Mouse (Mus musculus): ENCODE results near the gene Sdsl. TPM values are rescaled to one million over a fixed set of nuclear protein-coding genes. Genes with fewer than 3 reads are reported as not detected.
A peak's percentile ranks its signal among the peaks of the same experiment; 100 is the strongest.

Gene Sdsl
- polyA plus RNA-seq, 1 experiment from 2014 or later = 6.7 TPM

DNA sequence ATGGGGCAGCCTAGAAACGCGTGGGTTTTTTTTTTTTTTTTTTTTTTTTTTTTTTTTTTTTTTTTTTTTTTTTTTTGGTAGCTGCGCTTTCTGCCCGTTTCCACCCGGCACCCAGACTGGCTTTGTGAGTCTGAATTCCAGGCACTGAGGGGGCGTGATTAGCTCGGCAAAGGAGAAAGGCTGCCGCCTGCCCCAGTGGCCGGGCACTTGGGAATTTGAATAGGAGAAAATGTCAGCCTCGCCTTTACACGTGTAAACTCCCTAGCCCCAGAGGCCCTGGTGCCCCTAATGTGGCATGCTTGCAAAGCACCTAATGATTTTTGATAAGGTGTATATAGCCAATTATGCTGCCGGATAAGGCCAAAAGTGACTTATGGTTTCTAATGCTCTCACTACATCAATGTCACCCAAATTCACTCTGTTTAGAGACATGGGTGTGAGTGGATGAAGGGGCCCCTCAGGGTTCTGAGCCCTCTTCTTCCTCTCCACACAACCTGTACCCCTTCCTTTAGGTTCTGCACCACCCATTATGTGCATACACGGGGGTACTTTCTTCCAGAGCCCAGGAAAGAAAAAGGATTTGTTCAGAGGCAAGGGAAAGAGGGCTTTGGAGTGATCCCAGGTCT, 39.4 kb downstream of the Sdsl start:
- peak overlapping the region; percentile 74 for H3K4me2 ChIP-seq
- peak overlapping the region; percentile 97 for H3K27ac ChIP-seq
- peaks cover 23% of the 10 kb centered on the region for H3K4me1 ChIP-seq (replicated peaks)
- peaks cover 9% of the 10 kb centered on the region; the same call in 1 of the 2 replicates for H3K36me3 ChIP-seq
- no peak for ATAC-seq (ENCODE audit: low FRiP score)
- H3K27me3 ChIP-seq = peaks cover 92% of the 10 kb centered on the region
- no peaks in the 10 kb centered on the region for H3K9me3 ChIP-seq
- H3K9ac ChIP-seq = peak overlapping the region; percentile 96
- H3K4me3 ChIP-seq = peak overlapping the region; percentile 67
- 1% methylated on average over 11 of the region's 13 CpGs for WGBS

DNA sequence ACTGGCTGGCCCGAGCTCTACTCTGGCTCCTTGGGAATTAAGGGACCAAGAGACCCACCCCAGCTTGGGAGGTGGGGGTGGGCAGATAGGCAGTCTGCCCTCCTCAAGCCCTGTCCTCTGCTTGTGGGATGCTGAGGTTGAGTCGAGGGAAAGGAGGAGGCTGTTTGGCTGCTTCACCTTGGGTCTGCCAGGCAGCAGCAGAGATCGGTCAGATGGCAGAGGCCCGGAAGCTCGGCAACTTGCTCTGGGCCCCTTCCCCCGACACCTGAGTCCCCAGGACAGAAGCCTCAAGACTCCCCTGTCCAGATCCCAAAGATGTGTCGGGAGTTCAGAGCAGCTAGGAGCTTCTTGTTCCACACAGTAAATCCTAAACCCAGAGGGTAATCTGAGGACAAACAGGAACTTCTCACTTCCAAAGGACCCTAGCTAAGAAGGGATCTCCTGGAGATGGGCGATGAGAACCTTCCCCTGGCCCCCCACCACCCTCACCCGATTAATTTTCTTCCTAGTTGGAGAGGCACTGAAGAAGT, 40.1 kb downstream of the Sdsl start:
- H3K9ac ChIP-seq = peak overlapping the region; percentile 96
- H3K36me3 ChIP-seq = peaks cover 9% of the 10 kb centered on the region; the same call in 1 of the 2 replicates
- 1% methylated on average over 9 of the region's 9 CpGs for WGBS

DNA sequence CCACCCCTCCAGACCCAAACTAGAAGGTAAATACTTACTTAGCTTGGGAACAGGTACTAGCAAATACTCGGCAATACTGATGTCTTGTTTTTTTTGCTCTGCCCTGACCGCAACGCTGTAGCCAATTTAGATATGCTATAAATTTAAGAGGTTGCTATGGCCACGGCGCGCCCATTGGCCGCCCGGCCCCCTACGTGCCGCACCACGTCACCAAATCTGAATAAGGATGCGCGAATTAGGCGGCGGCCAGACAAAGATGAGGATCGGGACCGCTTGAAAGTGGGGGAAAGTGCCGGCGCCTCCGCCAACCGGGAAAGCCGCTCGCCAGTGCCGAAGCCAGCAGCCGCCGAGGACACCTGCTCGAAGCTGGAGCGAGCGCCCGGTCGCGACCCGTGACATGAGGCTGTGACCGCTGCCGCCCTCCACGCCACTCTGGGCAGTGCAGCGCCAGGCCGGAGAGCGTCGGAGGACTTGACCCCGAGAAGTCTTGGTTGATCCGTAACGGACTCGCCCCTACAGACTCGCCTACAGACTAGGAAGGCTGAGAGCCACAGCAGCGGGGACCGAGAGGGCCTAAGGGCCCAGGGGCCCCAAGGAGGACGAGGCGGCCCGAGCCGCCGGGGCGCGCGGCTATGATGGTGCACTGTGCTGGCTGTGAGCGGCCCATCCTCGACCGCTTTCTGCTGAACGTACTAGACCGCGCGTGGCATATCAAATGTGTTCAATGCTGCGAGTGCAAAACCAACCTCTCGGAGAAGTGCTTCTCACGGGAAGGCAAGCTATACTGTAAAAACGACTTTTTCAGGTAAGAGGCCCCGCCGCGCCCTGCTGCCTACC, 40.7 kb downstream of the Sdsl start, which contains the start of gene Lhx5:
Gene Lhx5 (plus strand): TSS at position 51 of the 837 bp plus-strand sequence.
- peak; percentile 80 for ATAC-seq (ENCODE audit: low FRiP score)
- Histone ChIP-seq H3K4me2 (peak within 1 kb of the TSS; percentile 74), H3K27me3 (peaks cover 94% of the 10 kb centered on the region), H3K4me1 (replicated peaks) (peaks cover 24% of the 10 kb centered on the region), H3K9ac (peak within 1 kb of the TSS; percentile 96), H3K4me3 (peak within 1 kb of the TSS; percentile 67), H3K36me3 (peaks cover 8% of the 10 kb centered on the region; the same call in 1 of the 2 replicates), H3K27ac (peak within 1 kb of the TSS; percentile 97), H3K9me3 (no peaks in the 10 kb centered on the region)
- WGBS = under 1% methylated on average over 69 of the region's 69 CpGs

More for the DNA sequence above, 40.1 kb downstream of the Sdsl start:
- H3K27me3 ChIP-seq = peaks cover 91% of the 10 kb centered on the region
- peak overlapping the region; percentile 97 for H3K27ac ChIP-seq
- peak overlapping the region; percentile 67 for H3K4me3 ChIP-seq
- H3K4me1 ChIP-seq (replicated peaks) = peaks cover 19% of the 10 kb centered on the region
- no peaks in the 10 kb centered on the region for H3K9me3 ChIP-seq
- peak overlapping the region; percentile 74 for H3K4me2 ChIP-seq
- no peak for ATAC-seq (ENCODE audit: low FRiP score)

DNA sequence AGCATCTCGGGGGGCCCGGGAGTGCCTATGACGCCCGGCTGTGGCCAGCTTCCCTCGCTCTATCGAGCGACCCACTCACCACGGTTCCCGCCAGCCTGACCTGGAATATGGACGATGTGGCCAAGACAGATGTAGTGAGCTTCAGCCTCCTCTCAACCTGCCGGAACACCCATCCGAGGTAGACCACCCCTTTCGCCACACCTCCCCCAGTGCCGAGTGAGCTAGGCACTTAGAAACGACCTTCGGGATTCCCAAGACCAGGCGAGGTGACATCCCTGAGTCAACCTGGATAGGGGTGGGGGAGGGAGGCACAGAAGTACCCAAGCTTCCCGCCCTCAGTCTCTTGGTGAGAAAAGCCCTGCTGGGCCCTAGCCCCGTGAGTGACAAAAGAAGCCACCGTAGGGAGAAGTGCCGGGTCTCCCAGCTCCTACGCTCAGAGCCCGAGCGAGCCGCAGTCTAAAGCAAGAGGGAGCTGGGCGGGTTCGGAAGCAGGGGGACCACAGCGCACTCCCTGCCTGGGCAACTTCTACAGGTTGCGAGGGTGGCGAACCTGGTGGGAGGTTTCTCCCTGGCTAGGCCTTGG, 41.5 kb downstream of the Sdsl start:
- H3K27me3 ChIP-seq = peaks cover 94% of the 10 kb centered on the region
- peak overlapping the region; percentile 96 for H3K9ac ChIP-seq
- H3K4me3 ChIP-seq = peak overlapping the region; percentile 67
- peak overlapping the region; percentile 97 for H3K27ac ChIP-seq
- 1% methylated on average over 30 of the region's 30 CpGs for WGBS
- peaks cover 26% of the 10 kb centered on the region for H3K4me1 ChIP-seq (replicated peaks)
- peaks cover 4% of the 10 kb centered on the region; the same call in 1 of the 2 replicates for H3K36me3 ChIP-seq
- H3K4me2 ChIP-seq = peak overlapping the region; percentile 74
- no peak for ATAC-seq (ENCODE audit: low FRiP score)
- no peaks in the 10 kb centered on the region for H3K9me3 ChIP-seq

DNA sequence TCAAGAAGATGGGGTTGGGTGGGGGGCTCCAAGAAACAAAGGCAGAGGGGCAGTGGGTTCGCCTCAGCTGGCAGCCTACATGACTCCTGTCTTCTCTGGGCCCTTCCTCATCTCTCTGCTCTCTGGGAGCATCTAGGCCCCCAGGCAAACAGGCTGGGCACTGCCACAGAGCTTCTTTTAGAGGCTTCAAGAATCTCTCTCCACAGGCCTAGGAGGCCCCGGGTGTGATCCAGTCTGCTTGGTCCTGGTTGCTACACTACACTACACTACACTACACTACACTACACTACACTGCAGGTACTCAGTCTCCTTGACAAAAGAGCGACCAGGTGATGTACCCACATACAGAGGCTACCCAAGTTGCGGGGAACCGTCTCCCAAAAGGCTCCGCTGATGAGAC, 42.9 kb downstream of the Sdsl start:
- H3K27ac ChIP-seq = peak overlapping the region; percentile 98
- H3K36me3 ChIP-seq = no peaks in the 10 kb centered on the region
- no peak for ATAC-seq (ENCODE audit: low FRiP score)
- WGBS = 6% methylated on average over 6 of the region's 6 CpGs
- H3K9ac ChIP-seq = peak overlapping the region; percentile 96
- H3K27me3 ChIP-seq = peaks cover 90% of the 10 kb centered on the region
- H3K4me3 ChIP-seq = peak overlapping the region; percentile 67
- H3K4me2 ChIP-seq = peak overlapping the region; percentile 74
- peaks cover 21% of the 10 kb centered on the region for H3K4me1 ChIP-seq (replicated peaks)
- no peaks in the 10 kb centered on the region for H3K9me3 ChIP-seq

DNA sequence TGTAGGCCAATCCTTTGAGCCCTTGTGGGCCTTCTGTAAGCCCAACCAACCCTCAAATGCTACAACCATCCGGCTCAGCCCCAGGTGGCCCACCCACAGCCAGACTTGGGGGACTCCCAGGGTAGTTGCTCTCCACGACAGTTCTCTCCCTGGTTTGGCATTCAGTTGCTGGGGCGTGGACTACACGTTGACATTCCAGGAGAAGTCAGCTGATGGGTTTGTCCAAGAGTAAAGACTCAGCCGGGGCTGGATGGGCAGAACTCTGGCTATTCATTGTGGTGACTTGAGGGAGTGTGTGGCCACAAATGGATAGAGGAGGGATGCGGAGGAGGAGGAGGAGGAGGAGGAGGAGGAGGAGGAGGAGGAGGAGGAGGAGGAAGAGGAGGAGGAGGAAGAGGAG, 43.6 kb downstream of the Sdsl start:
- ATAC-seq (ENCODE audit: low FRiP score) = no peak
- Histone ChIP-seq H3K36me3 (no peaks in the 10 kb centered on the region), H3K4me1 (replicated peaks) (peaks cover 21% of the 10 kb centered on the region), H3K4me2 (peak overlapping the region; percentile 74), H3K9ac (peak overlapping the region; percentile 96), H3K27me3 (peaks cover 90% of the 10 kb centered on the region), H3K27ac (peak overlapping the region; percentile 98), H3K9me3 (no peaks in the 10 kb centered on the region), H3K4me3 (peak overlapping the region; percentile 67)
- 2% methylated on average over 5 of the region's 6 CpGs for WGBS

DNA sequence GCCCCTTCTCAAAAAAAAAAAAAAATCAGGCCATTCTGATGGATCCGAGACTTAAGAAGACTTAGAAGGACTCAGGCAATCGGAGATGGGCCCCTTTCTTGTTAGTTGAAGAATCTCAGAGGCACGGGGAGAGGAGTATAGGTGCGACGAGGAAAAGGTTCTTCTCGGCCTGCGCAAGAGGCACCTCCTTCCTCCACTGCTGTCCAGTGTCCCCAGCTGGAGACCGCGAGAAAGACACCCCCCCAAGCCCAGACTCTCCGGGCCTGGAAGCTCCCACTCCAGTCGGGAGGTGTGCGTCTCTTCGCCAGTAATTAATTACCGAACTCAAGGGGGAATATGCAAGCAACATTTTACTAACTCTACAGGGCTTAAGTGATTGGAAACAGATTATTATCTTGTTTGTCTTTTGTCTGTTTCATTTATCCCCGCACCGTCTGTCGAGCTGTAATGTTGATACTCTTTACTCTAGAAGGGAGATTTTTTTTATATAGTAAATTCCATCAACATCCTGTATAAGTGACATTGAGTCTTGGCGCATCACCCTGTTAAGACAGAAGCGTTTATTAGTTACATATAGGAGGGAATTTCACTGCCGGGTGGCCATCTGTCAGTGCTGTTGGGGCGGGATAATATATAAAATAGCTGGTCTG, 44.3 kb downstream of the Sdsl start:
- 2% methylated on average over 21 of the region's 21 CpGs for WGBS
- Histone ChIP-seq H3K4me2 (peak overlapping the region; percentile 74), H3K4me1 (replicated peaks) (peaks cover 21% of the 10 kb centered on the region), H3K36me3 (no peaks in the 10 kb centered on the region), H3K9ac (peak overlapping the region; percentile 96), H3K9me3 (no peaks in the 10 kb centered on the region), H3K4me3 (peak overlapping the region; percentile 67), H3K27me3 (peaks cover 88% of the 10 kb centered on the region), H3K27ac (peak overlapping the region; percentile 98)
- ATAC-seq (ENCODE audit: low FRiP score) = no peak

DNA sequence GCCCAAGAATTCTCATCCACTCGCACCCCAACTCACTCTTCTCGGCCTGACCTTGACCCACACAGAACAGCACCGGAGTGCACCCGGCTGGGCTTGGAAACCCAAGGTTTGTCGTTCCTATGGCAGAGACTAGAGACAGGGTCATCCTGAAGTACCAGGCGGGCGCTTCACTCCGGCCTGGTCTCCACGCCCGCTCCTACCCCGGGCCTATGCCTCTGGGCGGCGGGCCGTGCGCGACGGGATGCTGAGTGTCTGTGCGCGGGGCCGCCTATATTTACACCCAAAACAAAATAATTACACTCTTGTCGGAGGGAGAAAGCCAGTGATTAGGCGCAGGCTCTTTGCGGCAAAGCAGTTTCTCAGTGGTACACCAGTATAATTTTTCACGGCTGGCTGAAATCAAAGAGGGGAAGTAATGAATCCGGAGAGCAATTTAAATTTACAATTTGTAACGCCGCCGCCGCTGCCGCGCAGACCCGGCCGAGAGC, 45.1 kb downstream of the Sdsl start:
- Histone ChIP-seq H3K4me2 (peak overlapping the region; percentile 74), H3K4me3 (peak overlapping the region; percentile 67), H3K4me1 (replicated peaks) (peaks cover 25% of the 10 kb centered on the region), H3K9ac (peak overlapping the region; percentile 96), H3K27me3 (peaks cover 89% of the 10 kb centered on the region), H3K27ac (peak overlapping the region; percentile 98), H3K9me3 (no peaks in the 10 kb centered on the region), H3K36me3 (no peaks in the 10 kb centered on the region)
- under 1% methylated on average over 33 of the region's 33 CpGs for WGBS
- ATAC-seq (ENCODE audit: low FRiP score) = no peak

DNA sequence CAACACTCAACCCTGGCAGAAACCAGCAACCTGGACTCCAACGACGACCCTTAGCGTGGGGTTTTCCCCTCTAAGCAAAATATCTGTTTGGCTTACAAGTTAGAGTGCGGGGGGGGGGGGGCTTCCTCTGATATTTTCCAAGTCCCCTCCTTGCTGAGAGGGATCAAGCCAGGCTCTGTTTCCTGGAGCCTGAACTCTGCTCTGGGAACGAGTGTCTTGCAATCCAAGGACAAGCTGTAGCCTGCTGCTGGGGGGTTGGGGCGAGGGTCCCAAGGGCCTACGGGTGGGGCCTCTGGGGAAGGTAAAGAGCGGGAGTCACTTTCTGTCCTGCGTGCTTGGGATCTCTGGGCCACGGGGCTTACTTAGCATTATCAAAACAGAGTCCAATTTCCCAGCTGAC, 46.0 kb downstream of the Sdsl start:
- Histone ChIP-seq H3K27me3 (peaks cover 89% of the 10 kb centered on the region), H3K9me3 (no peaks in the 10 kb centered on the region), H3K4me3 (peak overlapping the region; percentile 67), H3K4me2 (peak overlapping the region; percentile 74), H3K27ac (peak overlapping the region; percentile 98), H3K4me1 (replicated peaks) (peaks cover 31% of the 10 kb centered on the region), H3K36me3 (no peaks in the 10 kb centered on the region), H3K9ac (peak overlapping the region; percentile 96)
- WGBS = 1% methylated on average over 10 of the region's 10 CpGs
- ATAC-seq (ENCODE audit: low FRiP score) = no peak

DNA sequence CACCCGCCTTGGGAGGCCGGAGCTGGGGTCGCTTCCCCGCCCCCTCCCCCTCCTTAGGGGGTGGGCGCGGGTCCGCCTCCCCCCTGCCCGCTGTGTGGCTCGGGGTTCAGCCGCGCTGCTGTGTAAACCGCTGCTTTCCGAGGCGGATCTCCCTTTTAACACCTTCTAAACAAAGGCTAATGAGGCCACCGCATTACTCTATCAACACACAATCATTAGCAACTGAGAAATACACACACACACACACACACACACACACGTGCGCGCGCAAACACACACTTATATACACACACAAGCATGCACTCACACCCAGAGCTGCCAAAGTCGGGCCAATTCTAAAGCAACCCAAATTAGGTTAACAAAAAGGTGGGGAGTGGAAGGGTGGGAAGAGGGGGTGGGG, 46.9 kb downstream of the Sdsl start:
- Histone ChIP-seq H3K4me2 (peak overlapping the region; percentile 60), H3K9me3 (no peaks in the 10 kb centered on the region), H3K27me3 (peaks cover 89% of the 10 kb centered on the region), H3K9ac (peak overlapping the region; percentile 83), H3K36me3 (no peaks in the 10 kb centered on the region), H3K4me3 (peak overlapping the region; percentile 44), H3K4me1 (replicated peaks) (peaks cover 40% of the 10 kb centered on the region), H3K27ac (peak overlapping the region; percentile 98)
- 1% methylated on average over 19 of the region's 20 CpGs for WGBS
- ATAC-seq (ENCODE audit: low FRiP score) = no peak

DNA sequence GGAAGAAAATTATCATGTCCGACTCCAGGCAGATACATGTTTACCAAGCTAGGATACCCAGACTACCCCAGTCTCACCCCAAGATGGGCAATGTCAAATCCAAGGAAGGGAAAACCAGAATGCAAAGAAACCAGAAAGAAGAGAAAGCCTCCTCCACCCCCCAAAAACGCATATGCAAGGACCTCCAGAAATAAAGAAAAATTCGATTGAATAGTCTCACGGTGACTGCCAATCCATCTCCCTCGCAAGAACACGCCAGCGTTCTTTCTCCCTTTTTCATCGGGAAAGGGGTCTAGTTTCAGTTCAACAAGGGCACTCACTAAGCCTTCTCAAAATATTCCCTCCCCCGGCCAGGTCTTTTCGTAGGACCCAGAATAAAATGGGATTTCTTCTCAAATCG, 48.0 kb downstream of the Sdsl start:
- Histone ChIP-seq H3K4me1 (replicated peaks) (peaks cover 46% of the 10 kb centered on the region), H3K4me2 (peak overlapping the region; percentile 60), H3K9ac (peak overlapping the region; percentile 83), H3K27ac (peak overlapping the region; percentile 98), H3K27me3 (peaks cover 92% of the 10 kb centered on the region), H3K9me3 (no peaks in the 10 kb centered on the region), H3K4me3 (peak overlapping the region; percentile 44), H3K36me3 (no peaks in the 10 kb centered on the region; the same call in 1 of the 2 replicates)
- under 1% methylated on average over 11 of the region's 11 CpGs for WGBS
- no peak for ATAC-seq (ENCODE audit: low FRiP score)

Measured in hindbrain, embryonic 13.5 days (tissue).